Mouse (Mus musculus) frontal cortex, adult 2 months (tissue): ENCODE measurements around the gene Basp1. TPM values are rescaled to one million over a fixed set of nuclear protein-coding genes. Genes with fewer than 3 reads are reported as not detected.
"Not testable (repeated sequence)": the region's sequence is repeated elsewhere in the genome, so short reads cannot be mapped to it uniquely, and the experiment has no call there.

Experiments used
- DNase-seq, 2 experiments: peaks; one replicate each; pipeline ENCODE4 v3.0.0; 2022; ENCODE audit warnings: low spot score in 1 of 2; ENCODE audit errors: extremely low spot score in 1 of 2
- polyA plus RNA-seq: library from polyadenylated mRNA; depleted of rRNA; stranded (reverse); fragments of >200 nt; gene quantifications from 2 replicates; pipeline ENCODE4 v1.2.3, GENCODE M21; 2012; rRNA removed

The Basp1 gene
- polyA plus RNA-seq = 503 and 548 TPM in 2 replicates

GRCm38 (mm10) chr15:25413378-25413901, at the start of gene Basp1:
Basp1 (minus strand) TSS chr15:25413764.
- peak in 1 of 2 experiments; percentile 77 for DNase-seq

GRCm38 (mm10) chr15:25463076-25463475, 49.5 kb upstream of the Basp1 start:
- not testable (repeated sequence) for DNase-seq

DNA sequence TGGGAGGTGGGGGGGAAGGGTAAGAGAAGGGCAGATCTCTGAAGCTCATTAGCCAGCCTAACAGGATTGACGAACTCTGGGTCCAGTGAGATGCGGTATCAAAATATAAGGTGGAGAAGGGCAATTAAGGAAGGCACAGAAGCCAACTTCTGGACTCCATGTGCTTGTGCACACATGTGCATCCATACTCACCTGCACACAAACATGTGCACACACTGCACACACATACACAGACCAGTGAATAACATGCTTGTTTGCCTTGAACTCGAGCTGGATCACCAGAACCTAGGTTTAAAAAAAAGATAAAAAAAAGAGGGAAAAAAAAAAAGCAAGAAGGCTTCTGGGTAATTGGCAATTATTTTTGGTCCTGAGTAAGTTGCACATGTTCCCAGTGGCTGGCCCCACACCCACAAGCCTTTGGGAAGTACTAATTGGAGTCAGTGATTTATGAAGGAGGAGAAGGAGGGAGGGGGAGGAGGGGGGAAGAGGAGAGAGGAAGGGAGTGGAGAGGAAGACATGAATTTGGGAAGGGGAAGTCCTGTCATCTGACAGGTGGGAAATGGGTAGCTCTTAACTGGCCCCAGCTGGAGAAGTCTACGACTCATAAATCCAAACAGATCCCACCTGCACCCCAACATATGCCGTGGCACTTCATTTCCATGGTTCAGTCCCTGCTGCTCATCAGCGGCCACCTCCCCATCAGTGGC, 48.6 kb upstream of the Basp1 start:
- no peak for DNase-seq

- DNase-seq = no peak
These were observed 46.3 kb upstream of the Basp1 start for GRCm38 (mm10) chr15:25459901-25460300.

DNA sequence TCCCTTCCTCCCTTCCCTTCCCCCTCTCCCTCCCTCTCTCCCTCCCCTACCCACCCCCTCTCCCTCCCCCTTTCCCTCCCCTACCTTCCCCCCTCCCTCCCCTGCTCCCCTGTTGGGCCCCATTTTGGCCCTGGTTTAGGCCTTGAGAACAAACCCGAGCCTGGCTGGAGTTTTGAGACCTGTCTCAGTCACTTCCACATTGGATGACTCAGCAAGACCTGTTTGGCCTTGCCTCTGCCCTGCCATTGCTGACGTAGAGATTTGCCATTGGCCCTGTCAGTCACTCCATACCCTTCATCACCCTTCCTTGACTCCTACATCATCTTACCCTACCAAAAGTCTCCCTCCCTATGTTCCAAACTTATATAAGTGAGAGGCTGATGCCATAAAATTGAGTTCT, 43.9 kb upstream of the Basp1 start:
- no peak for DNase-seq

GRCm38 (mm10) chr15:25453538-25453937, 40.0 kb upstream of the Basp1 start:
- DNase-seq = no peak

- no peak for DNase-seq
These were observed 35.8 kb upstream of the Basp1 start for GRCm38 (mm10) chr15:25449348-25449747.

DNA sequence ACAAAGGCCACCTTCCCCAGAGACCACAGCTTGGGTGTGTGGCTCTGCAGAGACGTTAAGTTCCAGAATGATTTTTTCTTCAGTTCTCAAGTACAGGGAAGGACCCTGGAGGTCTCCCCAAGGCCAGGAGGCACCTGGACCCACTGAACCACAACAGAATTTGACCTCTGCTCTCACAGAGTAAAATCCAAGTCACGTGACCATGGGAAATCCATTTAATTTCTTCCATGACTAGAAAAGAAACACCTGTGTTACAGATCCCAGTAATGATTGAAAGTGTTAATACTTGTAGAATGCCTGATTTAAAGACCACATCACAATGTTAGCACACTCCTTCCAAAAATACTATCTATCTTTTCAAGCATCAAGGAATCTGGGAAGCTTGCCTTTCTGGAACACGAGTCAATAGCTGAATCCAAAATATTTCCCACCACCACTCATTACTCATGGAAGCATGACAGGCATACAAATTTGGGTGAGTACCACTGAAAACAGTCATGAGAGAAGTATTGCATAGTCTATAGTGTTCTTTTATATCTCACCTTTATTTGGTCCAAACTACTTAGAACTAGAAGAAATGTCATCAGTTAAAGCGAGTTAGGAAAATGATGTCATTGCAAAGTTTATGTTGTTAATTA, 35.3 kb upstream of the Basp1 start:
- no peak for DNase-seq

GRCm38 (mm10) chr15:25447136-25447535, 33.6 kb upstream of the Basp1 start:
- DNase-seq = no peak

DNA sequence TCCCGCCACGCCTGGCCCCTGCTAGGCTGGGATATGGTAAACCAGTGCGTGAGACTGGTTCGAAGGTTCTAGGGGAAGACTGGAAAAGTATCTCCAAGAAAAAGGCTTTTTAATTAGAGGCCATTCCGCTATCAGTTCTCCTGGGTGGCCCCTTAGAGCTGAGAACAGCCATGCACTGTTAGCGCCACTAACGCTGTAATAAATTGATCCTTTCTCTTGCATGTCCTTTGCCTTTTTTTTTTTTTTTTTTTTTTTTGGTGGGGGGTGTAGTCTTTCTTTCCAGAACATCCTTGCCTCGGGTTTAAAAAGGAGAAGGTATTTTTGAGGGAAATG, 32.6 kb upstream of the Basp1 start:
- no peak for DNase-seq

GRCm38 (mm10) chr15:25445361-25446154, 32.0 kb upstream of the Basp1 start:
- DNase-seq = no peak

- DNase-seq = no peak
These were observed 30.6 kb upstream of the Basp1 start for GRCm38 (mm10) chr15:25444208-25444607.

DNA sequence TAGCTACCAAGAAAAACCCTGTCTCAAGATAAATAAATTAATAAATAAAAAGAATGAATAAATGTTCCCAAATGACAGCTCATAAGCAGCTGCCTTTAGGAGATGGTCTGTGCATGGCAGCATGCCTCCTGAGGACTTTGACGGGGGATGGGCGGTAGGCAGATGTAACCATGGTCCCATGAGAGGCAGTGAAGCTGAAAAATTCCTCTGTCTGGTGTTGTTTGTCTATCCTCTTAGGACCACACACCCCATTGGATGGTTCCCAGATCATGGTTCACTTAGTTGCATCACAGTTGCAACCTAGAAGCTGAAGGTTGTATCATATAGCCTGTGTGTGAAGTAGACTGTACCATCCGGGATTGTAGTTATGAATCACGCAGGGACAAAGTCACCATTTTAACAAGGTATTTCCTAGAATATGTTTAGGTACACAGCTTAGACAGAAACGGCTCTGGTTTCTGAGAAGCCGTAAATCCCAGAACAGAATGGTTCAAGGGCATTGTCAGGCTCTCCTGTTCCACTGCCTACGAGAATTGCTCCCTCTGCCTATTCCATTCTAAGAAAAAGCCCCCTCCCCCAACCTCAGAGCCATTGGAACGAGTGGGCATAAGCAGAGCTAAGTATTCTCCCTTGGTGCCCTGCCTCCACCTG, 29.7 kb upstream of the Basp1 start:
- DNase-seq = no peak

DNA sequence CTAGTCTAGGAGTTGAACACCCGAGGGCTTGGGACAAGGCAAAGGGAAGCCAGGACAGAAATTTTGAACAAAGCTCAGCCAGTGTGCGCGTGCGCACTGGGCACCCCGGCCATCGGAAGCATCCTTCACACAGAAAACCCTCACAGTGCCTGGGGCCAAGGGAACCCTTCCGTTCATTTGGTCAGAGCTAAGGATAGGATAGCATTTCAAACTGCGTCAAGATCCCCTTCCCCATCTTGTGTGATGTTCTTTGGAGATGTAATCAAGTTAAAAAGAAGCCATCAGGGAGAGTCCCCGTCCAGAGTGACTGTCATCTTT, 28.3 kb upstream of the Basp1 start:
- DNase-seq = no peak

- peak in 1 of 2 experiments; percentile 77 for DNase-seq
These were observed 27.7 kb upstream of the Basp1 start for GRCm38 (mm10) chr15:25440991-25441867.

DNA sequence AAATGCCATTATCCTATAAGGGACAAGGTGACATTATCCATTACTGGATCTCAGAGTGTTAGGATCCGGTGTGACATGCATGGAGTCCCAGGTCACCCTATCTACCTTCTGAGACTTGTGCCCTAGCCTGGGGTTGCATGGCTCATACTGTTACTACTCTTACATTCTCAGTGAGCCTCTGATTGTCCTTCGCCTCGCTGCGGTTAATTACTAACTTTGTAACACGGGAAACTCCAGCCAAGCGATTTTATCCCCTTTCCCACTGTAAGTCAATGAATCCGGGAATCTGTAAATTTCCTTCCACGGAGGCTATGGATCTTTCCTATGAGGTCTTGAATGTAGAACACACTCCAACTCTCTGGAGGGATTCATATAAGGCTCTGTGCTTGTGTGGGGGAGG, 26.8 kb upstream of the Basp1 start:
- no peak for DNase-seq

- no peak for DNase-seq
These were observed 18.8 kb upstream of the Basp1 start for GRCm38 (mm10) chr15:25432341-25432740.

DNA sequence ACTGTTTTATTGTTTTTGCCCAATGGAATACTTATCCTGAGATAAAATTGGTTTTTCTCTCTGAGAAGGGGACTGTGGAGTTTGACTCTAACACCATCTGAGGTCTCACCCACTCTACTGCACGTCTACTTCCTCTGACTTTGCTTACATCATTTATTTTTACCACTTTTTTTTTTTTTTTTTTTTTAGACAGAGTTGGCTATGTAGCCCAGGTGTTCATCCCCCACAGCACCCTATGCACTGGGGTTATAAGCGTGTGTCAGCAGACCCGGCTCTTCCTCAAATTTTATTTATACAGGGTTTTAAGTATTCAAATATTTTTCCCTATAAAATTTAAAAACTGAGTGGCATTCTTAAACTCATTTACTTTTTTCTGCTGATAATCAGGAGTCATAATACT, 16.6 kb upstream of the Basp1 start:
- DNase-seq = no peak

DNA sequence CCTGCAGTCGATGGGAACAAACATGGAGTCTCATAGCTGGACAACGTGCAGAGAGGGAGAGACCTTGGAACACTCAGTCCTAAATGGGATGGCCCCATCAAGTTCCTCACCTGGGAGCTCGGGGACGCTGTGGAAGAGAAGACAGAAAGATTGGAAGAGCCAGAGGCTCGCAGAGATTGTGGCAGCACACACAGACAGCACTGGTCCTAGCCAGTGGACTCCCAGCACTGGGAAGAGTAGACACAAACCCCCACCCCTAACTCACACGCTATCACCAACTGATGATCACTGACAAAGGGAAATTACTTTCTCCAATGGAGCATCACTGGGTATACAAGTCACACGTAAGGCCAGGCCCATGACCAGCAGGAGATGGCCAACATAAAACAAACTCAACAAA, 15.4 kb upstream of the Basp1 start:
- no peak for DNase-seq

DNA sequence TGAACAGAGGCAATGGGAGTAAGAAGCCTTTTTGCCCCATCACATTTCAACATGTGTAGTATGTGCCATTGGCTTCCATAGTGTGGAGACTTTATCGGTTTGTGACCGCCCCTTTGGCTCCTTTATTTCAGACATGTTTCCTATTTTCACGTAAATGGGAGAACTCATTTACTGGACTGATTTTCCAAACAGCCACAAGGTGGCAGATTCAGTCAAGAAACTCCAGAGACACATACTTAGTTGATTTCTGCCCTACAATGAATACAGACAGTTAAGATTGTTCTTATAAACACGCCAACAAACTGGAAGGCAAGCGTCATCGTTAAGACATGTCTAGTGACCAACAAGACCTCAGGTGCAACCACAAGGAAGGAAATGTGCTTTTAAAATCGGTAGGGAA, 15.0 kb upstream of the Basp1 start:
- peak in 1 of 2 experiments; percentile 62 for DNase-seq
